Mouse (Mus musculus): ENCODE measurements around the gene Clec4d. TPM values are rescaled to one million over a fixed set of nuclear protein-coding genes. Genes with fewer than 3 reads are reported as not detected.

Gene Clec4d
- polyA plus RNA-seq (2012; rRNA removed) = 0.55 and 1.1 TPM in 2 replicates

GRCm38 (mm10) chr6:123261555-123262161 is at the start of gene Clec4d:
Gene Clec4d (plus strand): TSS chr6:123262111.

GRCm38 (mm10) chr6:123229644-123230043 is 32.3 kb upstream of the Clec4d start, which contains the start of gene Clec4n:
Gene Clec4n (plus strand): TSS chr6:123229843.

GRCm38 (mm10) chr6:123289753-123290152 is 27.8 kb downstream of the Clec4d start, which contains the start of gene Clec4e:
Gene Clec4e (minus strand): TSS chr6:123289870.

GRCm38 (mm10) chr6:123308033-123308432 is 46.1 kb downstream of the Clec4d start, which contains the start of gene Vmn2r19:
Gene Vmn2r19 (plus strand): TSS chr6:123308333.

Other genes with a start within 250 kb of the Clec4d start
- not detected in 2 replicates for gene Clec4b1, start 212.1 kb upstream of the Clec4d start, polyA plus RNA-seq (2012; rRNA removed)
- gene Clec4a2, start 155.7 kb upstream of the Clec4d start, polyA plus RNA-seq (2012; rRNA removed) = 1.4 and 1.7 TPM in 2 replicates
- not detected in 2 replicates for gene Clec4b2, start 89.2 kb upstream of the Clec4d start, polyA plus RNA-seq (2012; rRNA removed)
- 3.6 and 4.0 TPM in 2 replicates for gene Clec4n, start 32.3 kb upstream of the Clec4d start, polyA plus RNA-seq (2012; rRNA removed)
- gene Clec4e, start 27.8 kb downstream of the Clec4d start, polyA plus RNA-seq (2012; rRNA removed) = 0.15 and 0.44 TPM in 2 replicates
- not detected in 2 replicates for gene Vmn2r19, start 46.2 kb downstream of the Clec4d start, polyA plus RNA-seq (2012; rRNA removed)
- gene Vmn2r20, start 156.0 kb downstream of the Clec4d start, polyA plus RNA-seq (2012; rRNA removed) = not detected in 2 replicates